Mouse (Mus musculus) small intestine, adult 2 months (tissue): ENCODE measurements around the gene Hmgb4. TPM values are rescaled to one million over a fixed set of nuclear protein-coding genes. Genes with fewer than 3 reads are reported as not detected.

Experiments
- H3K27ac ChIP-seq: fragments of 200-500 bp; 2 replicates; pipeline ENCODE4 v1.5.1; 2012; ENCODE audit warnings: low read depth, low read length, control low read depth, inconsistent platforms; ENCODE audit not compliant: insufficient read depth
- H3K27me3 ChIP-seq: fragments of 200-500 bp; 2 replicates; pipeline ENCODE4 v1.6.1; 2012; ENCODE audit warnings: mild to moderate bottlenecking, moderate library complexity, low read length, inconsistent platforms; ENCODE audit not compliant: control insufficient read depth, insufficient read depth
- H3K36me3 ChIP-seq: fragments of 200-500 bp; 2 replicates; pipeline ENCODE4 v1.6.1; 2012; ENCODE audit warnings: mild to moderate bottlenecking, low read length, control low read depth, inconsistent platforms; ENCODE audit not compliant: control insufficient read depth, insufficient read depth
- H3K4me1 ChIP-seq: fragments of 200-500 bp; 2 replicates; pipeline ENCODE4 v1.6.1; 2012; ENCODE audit warnings: low read length, inconsistent platforms, mixed read lengths; ENCODE audit not compliant: control insufficient read depth, insufficient read depth, insufficient read length
- H3K4me3 ChIP-seq: fragments of 200-500 bp; 2 replicates; pipeline ENCODE4 v1.5.1; 2012; ENCODE audit warnings: low read depth, mild to moderate bottlenecking, control low read depth, inconsistent platforms, low read length, moderate library complexity
- CTCF ChIP-seq: fragments of 200-500 bp; IDR thresholded peaks from 2 replicates; pipeline ENCODE4 v1.5.1; 2012; ENCODE audit warnings: low read depth, mild to moderate bottlenecking, control low read depth, inconsistent platforms, low read length, moderate library complexity, mixed read lengths; ENCODE audit not compliant: insufficient replicate concordance, insufficient read length; ENCODE audit errors: extremely low read depth
- POLR2A ChIP-seq: fragments of 200-500 bp; IDR thresholded peaks from 2 replicates; pipeline ENCODE4 v1.6.1; 2012; ENCODE audit warnings: low read depth, mild to moderate bottlenecking, control low read depth, inconsistent platforms, low read length, moderate library complexity
- WGBS: fragments of 180-500 bp; shearing (Covaris S2); methylation state at CpG from one replicate; pipeline ENCODE4 v1.1.7; 2018; 5-methylcytosine and 5-hydroxymethylcytosine counted together
- polyA plus RNA-seq: library from polyadenylated mRNA; depleted of rRNA; stranded (reverse); fragments of >200 nt; gene quantifications from 2 replicates; pipeline ENCODE4 v1.2.3, GENCODE M21; 2012

Hmgb4 gene
- polyA plus RNA-seq, 1 experiment: not detected

DNA sequence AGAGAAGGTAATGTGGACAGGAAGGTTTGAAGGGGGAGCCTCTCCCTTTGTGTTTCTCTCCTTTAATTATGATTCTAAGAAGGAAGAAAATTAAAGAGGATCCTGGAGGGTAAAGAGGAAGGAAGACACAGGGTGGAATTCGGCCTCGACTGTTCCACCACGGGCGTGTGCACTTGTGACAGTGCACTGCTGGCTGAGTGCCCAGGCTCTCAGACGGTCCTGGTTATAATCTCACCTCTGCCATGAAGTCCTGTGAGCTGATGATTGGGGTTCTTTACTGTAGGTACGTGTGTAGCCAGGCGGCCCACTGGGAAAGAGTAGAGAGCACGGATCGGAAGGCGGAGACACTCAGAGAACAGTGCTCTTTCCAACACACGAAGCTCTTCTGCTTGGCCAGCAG, 12.4 kb upstream of the Hmgb4 start:
- Histone ChIP-seq H3K36me3 (no peaks in the 10 kb centered on the region), H3K4me3 (no peak overlapping the region), H3K27ac (no peak overlapping the region), H3K27me3 (no peaks in the 10 kb centered on the region), H3K4me1 (no peaks in the 10 kb centered on the region)
- TF ChIP-seq CTCF (no peak), POLR2A (no peak)
- WGBS: 67% methylated on average over 11 of the region's 11 CpGs

DNA sequence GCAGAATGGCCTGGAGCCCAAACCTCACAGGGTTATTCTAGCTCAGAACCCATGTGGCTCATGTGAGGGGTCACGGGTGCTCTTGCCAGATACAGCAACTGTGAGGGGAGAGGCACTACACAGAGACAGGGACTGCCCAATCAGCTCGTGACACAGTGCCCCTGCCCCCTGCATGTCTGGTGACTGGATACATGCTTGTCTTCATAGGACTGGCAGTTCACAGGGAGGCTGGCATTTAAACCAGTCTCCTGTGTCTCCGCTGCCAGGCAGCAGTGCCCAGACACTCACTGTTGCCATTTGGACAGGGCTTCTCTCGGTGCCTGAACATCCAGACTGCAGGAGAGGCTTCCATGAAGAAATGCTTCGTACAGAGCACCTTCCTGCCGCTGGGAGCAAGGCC, 11.7 kb upstream of the Hmgb4 start:
- H3K27me3 ChIP-seq: no peaks in the 10 kb centered on the region
- no peak for TF ChIP-seq POLR2A
- TF ChIP-seq CTCF: no peak
- no peaks in the 10 kb centered on the region for H3K36me3 ChIP-seq
- no peaks in the 10 kb centered on the region for H3K4me1 ChIP-seq
- 60% methylated on average over 6 of the region's 6 CpGs for WGBS
- no peak overlapping the region for H3K27ac ChIP-seq
- no peak overlapping the region for H3K4me3 ChIP-seq

DNA sequence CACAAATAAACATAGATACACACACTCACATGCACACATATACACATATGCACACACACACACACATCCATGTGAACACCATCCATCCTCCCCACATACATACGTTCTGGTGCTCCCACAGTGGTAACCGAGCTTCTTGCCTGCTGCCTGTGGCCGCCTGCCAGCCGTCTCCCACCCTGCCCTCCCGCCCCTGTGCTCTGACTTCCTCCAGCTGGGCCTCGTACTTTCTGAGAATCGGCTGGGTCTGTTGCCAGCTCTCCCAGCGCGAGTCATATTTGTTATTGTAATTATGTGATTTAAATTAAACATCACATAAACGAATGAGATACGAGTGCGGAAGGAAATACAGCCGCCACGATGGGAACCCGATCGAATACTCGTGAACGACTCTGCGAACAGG, 10.2 kb upstream of the Hmgb4 start:
- no peaks in the 10 kb centered on the region for H3K27me3 ChIP-seq
- TF ChIP-seq POLR2A: no peak
- TF ChIP-seq CTCF: no peak
- no peaks in the 10 kb centered on the region for H3K36me3 ChIP-seq
- H3K27ac ChIP-seq: no peak overlapping the region
- WGBS: 73% methylated on average over 19 of the region's 19 CpGs
- H3K4me3 ChIP-seq: no peak overlapping the region
- H3K4me1 ChIP-seq: no peaks in the 10 kb centered on the region

DNA sequence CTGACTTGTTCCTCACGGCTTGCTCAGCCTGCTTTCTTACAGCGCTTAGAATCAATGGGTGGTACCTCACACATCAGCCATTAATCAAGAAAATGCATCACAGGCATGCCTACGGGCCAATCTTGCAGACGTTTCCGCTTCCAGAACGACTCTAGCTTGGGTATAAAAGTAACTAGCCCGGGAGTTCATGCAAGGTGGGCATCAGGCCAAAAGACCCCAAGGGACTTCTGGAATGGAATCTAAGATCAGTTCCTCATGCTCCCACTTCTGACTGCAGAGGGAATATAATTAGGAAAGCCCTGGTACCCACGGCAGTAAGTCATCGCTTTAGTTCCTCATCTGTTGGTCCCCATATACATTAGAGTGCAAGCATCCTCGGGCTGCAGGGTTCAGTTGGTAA, 9.4 kb upstream of the Hmgb4 start:
- no peak overlapping the region for H3K4me3 ChIP-seq
- no peaks in the 10 kb centered on the region for H3K27me3 ChIP-seq
- H3K27ac ChIP-seq: no peak overlapping the region
- no peaks in the 10 kb centered on the region for H3K4me1 ChIP-seq
- WGBS: 73% methylated on average over 10 of the region's 10 CpGs
- TF ChIP-seq POLR2A (no peak), CTCF (no peak)
- no peaks in the 10 kb centered on the region for H3K36me3 ChIP-seq

DNA sequence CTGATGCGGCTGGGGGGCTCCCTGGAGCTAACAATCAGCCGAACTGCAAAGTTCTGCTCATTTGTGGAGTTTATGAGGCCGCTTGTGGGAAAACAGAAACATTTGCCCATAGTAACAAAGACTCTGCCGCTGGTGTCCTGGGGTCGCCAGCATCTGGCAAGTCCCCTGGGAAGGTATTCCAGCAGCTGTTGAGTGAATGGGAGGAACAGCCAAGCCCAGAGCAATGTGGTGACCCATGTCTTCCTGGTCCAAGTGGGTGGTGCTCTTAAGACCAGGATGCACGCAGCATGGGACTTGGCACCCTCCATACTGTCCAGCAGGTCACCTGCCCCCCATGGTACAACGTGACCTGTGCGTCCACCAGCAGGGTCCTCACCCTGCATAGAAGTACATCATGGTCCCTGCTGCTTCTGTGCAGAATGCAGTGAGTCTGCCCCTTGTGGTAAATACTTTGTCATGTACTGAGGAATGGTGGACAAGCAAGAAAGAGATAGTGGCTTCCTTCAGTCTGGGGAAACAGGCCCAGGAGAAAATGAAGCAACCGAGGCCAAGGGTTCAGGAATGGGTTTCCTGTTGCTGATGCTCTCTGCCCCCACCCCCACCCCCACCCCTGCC, 8.6 kb upstream of the Hmgb4 start:
- TF ChIP-seq POLR2A (no peak), CTCF (no peak)
- H3K4me3 ChIP-seq: no peak overlapping the region
- 82% methylated on average over 9 of the region's 9 CpGs for WGBS
- no peak overlapping the region for H3K27ac ChIP-seq
- no peaks in the 10 kb centered on the region for H3K27me3 ChIP-seq
- H3K36me3 ChIP-seq: no peaks in the 10 kb centered on the region
- H3K4me1 ChIP-seq: no peaks in the 10 kb centered on the region

DNA sequence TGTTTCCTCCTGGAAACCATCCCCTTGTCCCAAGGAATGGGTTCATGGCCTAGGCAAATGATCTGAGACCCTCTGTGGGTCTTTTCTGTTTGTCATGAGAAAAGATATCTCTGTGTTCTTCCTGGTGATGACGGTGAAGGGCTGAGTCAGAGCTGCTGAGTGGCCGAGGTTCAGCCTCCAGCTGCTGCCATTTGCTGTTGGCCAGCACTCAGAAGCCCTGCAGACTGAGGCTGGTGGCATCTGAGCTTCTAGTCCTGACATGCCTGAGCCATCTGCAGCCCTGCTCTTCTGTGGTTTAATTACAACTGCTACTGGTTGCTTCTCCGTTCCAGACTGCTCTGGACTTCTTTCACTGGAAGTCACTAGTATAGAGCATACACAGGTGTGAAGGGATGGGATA, 4.6 kb upstream of the Hmgb4 start:
- WGBS: 70% methylated on average over 3 of the region's 3 CpGs

DNA sequence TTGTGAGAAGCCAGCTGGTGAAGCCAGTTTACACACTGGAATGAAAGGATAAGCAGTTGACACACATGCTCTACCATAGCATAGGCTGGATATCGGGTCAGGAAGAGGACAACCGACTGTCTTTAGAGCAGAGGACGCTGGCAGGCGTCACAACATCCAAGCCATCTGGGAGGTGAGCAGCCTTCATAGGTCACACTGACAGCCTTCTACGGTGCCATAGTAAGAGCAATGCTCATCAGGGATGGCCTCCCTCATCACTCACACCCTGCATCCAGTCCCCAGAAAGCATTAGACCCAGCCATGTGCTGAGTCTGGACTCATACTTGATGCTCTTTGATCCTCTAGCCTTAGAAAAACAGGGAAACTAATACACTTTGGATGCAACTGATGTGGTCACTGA, 3.7 kb upstream of the Hmgb4 start:
- H3K27me3 ChIP-seq: no peaks in the 10 kb centered on the region
- no peak overlapping the region for H3K27ac ChIP-seq
- WGBS: 84% methylated on average over 5 of the region's 5 CpGs
- no peak for TF ChIP-seq POLR2A
- TF ChIP-seq CTCF: no peak
- H3K4me3 ChIP-seq: no peak overlapping the region
- H3K36me3 ChIP-seq: no peaks in the 10 kb centered on the region
- H3K4me1 ChIP-seq: no peaks in the 10 kb centered on the region

More for the DNA sequence above, 4.6 kb upstream of the Hmgb4 start:
- no peak for TF ChIP-seq POLR2A
- TF ChIP-seq CTCF: no peak
- no peaks in the 10 kb centered on the region for H3K36me3 ChIP-seq
- H3K4me1 ChIP-seq: no peaks in the 10 kb centered on the region
- no peak overlapping the region for H3K27ac ChIP-seq
- no peak overlapping the region for H3K4me3 ChIP-seq
- no peaks in the 10 kb centered on the region for H3K27me3 ChIP-seq

DNA sequence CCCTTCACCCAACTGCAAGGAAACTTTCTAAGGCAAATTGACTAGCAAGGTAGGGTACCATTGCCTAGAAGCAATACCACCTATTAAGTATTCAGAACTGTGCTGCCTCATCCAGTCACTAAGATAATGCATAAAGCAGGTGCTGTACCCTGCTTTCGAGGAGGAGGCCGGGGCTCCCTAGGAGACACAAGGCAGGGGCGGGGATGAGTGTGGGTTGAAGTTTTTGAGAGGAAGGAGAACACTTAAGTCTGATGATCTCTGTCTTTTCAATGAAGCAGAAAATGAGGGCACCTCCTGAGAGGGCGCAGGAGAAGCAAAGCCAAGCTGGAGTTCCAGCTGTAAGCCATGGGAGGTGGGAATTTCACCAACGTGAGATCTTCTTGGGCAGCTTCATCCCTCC, 1.5 kb downstream of the Hmgb4 start:
- 65% methylated on average over 5 of the region's 5 CpGs for WGBS
- Histone ChIP-seq H3K36me3 (no peaks in the 10 kb centered on the region), H3K27ac (no peak overlapping the region), H3K27me3 (no peaks in the 10 kb centered on the region), H3K4me1 (no peaks in the 10 kb centered on the region), H3K4me3 (no peak overlapping the region)
- TF ChIP-seq CTCF (no peak), POLR2A (no peak)
